In the genomic region with DNA sequence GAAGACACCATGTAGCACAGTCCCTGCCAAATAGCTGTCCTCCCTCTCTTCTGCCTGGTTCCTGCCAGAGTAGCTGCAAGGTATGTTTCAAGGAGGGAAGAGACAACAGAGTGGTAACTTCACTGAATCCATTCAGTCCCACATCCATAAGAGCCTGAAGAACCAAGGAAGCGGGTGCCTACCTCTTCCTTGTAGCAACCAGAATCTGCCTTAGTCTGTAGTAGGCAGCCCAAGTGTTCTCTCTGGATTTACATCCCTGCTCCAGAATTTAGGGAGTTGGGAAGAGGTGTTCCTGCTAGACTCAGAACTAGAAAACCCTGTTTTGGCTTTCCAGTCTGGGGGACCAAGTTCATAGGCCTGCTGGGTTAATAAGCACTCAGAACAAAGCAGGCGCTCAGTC, we compare ENCODE assay signal across 24 mouse cellular contexts. TPM values are rescaled to one million over a fixed set of nuclear protein-coding genes. Genes with fewer than 3 reads are reported as not detected.
DNase-seq lines count a peak whose midpoint lies in the region; ATAC-seq and TF ChIP-seq lines count a peak whose summit lies in the region.
"Had no signal": no experiment of that assay in that cellular context is flagged by ENCODE, and none has a peak within 500 bp of the region (broad histone marks: within the 10 kb centered on the region; RNA-seq: fewer than 3 reads in every experiment).

No protein-coding gene starts in this region.

- DNase-seq in gastrocnemius, postnatal 10 days: peak; percentile 3
- no peak for DNase-seq in gastrocnemius, postnatal 36 days
- DNase-seq in kidney, adult 2 months: peak; percentile 34
- DNase-seq in urinary bladder, postnatal 4 days (ENCODE audit: low spot score in 2 of 2): no peak
- DNase-seq: adrenal gland, postnatal 14 days; cerebellum, adult 11-12 months; heart, postnatal 14 days; layer of hippocampus, postnatal 36 days; liver; lung, adult 2 months; right cerebral cortex, postnatal 25 days; thymus, adult 18-20 months; thymus, postnatal 25 days had no signal

- no peak overlapping the region for H3K4me2 ChIP-seq in kidney, embryonic 15.5 days
- H3K4me2 ChIP-seq in neural tube, embryonic 13.5 days: no peak overlapping the region
- H3K4me2 ChIP-seq in neural tube, embryonic 15.5 days: no peak overlapping the region
- H3K4me2 ChIP-seq: forebrain, embryonic 13.5 days; midbrain, embryonic 15.5 days; stomach, embryonic 15.5 days had no signal

- no peak overlapping the region for H3K9ac ChIP-seq in kidney, embryonic 15.5 days
- H3K9ac ChIP-seq in neural tube, embryonic 13.5 days: no peak overlapping the region
- no peak overlapping the region for H3K9ac ChIP-seq in neural tube, embryonic 15.5 days (replicated peaks)
- H3K9ac ChIP-seq: forebrain, embryonic 13.5 days; liver, embryonic 14.5 days; midbrain, embryonic 15.5 days; stomach, embryonic 15.5 days had no signal

- ATAC-seq in kidney, embryonic 15.5 days (replicated peaks; ENCODE audit: low FRiP score): no peak
- no peak for ATAC-seq in neural tube, embryonic 13.5 days (ENCODE audit: low read depth)
- no peak for ATAC-seq in neural tube, embryonic 15.5 days (ENCODE audit: low FRiP score)
- ATAC-seq: CD4-positive, CD25-positive, alpha-beta regulatory T cell, adult 4 months; forebrain, embryonic 13.5 days; intestine, embryonic 16.5 days; midbrain, embryonic 15.5 days had no signal

- no peak overlapping the region for H3K4me3 ChIP-seq in kidney, adult 2 months (ENCODE audit: insufficient read depth, low read depth, low read length)
- no peak overlapping the region for H3K4me3 ChIP-seq in kidney, embryonic 15.5 days (replicated peaks)
- H3K4me3 ChIP-seq in neural tube, embryonic 13.5 days: no peak overlapping the region
- no peak overlapping the region for H3K4me3 ChIP-seq in neural tube, embryonic 15.5 days (replicated peaks)
- H3K4me3 ChIP-seq in cortical plate, adult 2 months (ENCODE audit: insufficient read depth, low read length): no peak overlapping the region
- H3K4me3 ChIP-seq: erythroblast, embryonic 14.5 days; forebrain, embryonic 13.5 days; midbrain, embryonic 15.5 days; stomach, embryonic 15.5 days had no signal

- H3K27ac ChIP-seq in kidney, adult 2 months (ENCODE audit: insufficient read depth, low read depth, low read length): peak overlapping the region; percentile 7; the same call in 1 of the 2 replicates
- H3K27ac ChIP-seq in kidney, embryonic 15.5 days: no peak overlapping the region
- H3K27ac ChIP-seq in neural tube, embryonic 13.5 days (replicated peaks): 0 out of 2 replicates have a peak overlapping the region, but pooled peaks have one; percentile 7
- H3K27ac ChIP-seq in neural tube, embryonic 15.5 days (replicated peaks): no peak overlapping the region; the same call in 1 of the 2 replicates
- peak overlapping the region; percentile 51; the same call in 1 of the 2 replicates for H3K27ac ChIP-seq in cortical plate, adult 2 months (ENCODE audit: insufficient read depth, low read length)
- H3K27ac ChIP-seq: forebrain, embryonic 13.5 days; liver, embryonic 14.5 days; midbrain, embryonic 15.5 days; stomach, embryonic 15.5 days had no signal

- H3K9me3 ChIP-seq in kidney, embryonic 15.5 days (replicated peaks): no peaks in the 10 kb centered on the region
- H3K9me3 ChIP-seq in neural tube, embryonic 13.5 days: no peaks in the 10 kb centered on the region
- no peaks in the 10 kb centered on the region for H3K9me3 ChIP-seq in neural tube, embryonic 15.5 days (replicated peaks)
- H3K9me3 ChIP-seq: forebrain, embryonic 13.5 days; midbrain, embryonic 15.5 days; stomach, embryonic 15.5 days had no signal

- TF ChIP-seq CTCF in kidney, adult 2 months (conservative IDR thresholded peaks at IDR 0.05; ENCODE audit: insufficient read depth, insufficient read length, low read depth, low read length): no peak
- TF ChIP-seq CTCF in cortical plate, adult 2 months (IDR thresholded peaks at IDR 0.05; ENCODE audit: extremely low read depth, insufficient read depth, low read length): no peak

- H3K4me1 ChIP-seq in kidney, adult 2 months (ENCODE audit: control insufficient read depth, insufficient read depth, low read length): peaks cover 20% of the 10 kb centered on the region; the same call in 1 of the 2 replicates
- H3K4me1 ChIP-seq in kidney, embryonic 15.5 days: no peaks in the 10 kb centered on the region
- no peaks in the 10 kb centered on the region; the same call in 1 of the 2 replicates for H3K4me1 ChIP-seq in neural tube, embryonic 13.5 days (replicated peaks)
- 0 out of 2 replicates have a peak, but pooled peaks cover 11% of the 10 kb centered on the region for H3K4me1 ChIP-seq in neural tube, embryonic 15.5 days
- H3K4me1 ChIP-seq in cortical plate, adult 2 months (ENCODE audit: control insufficient read depth, insufficient read depth, low read length): peaks cover 10% of the 10 kb centered on the region
- H3K4me1 ChIP-seq: forebrain, embryonic 13.5 days; midbrain, embryonic 15.5 days; stomach, embryonic 15.5 days had no signal

- intact Hi-C loops in gastrocnemius, postnatal 36 days (cut with DNase I): no loop called here

- no peaks in the 10 kb centered on the region for H3K36me3 ChIP-seq in kidney, adult 2 months (ENCODE audit: control insufficient read depth, insufficient read depth, low read length)
- H3K36me3 ChIP-seq in kidney, embryonic 15.5 days: peaks cover 72% of the 10 kb centered on the region
- peaks cover 62% of the 10 kb centered on the region for H3K36me3 ChIP-seq in neural tube, embryonic 13.5 days
- H3K36me3 ChIP-seq in neural tube, embryonic 15.5 days: peaks cover 22% of the 10 kb centered on the region

- TF ChIP-seq POLR2A in kidney, adult 2 months (IDR thresholded peaks at IDR 0.05; ENCODE audit: low read depth, low read length): no peak
- no peak for TF ChIP-seq POLR2A in cortical plate, adult 2 months (IDR thresholded peaks at IDR 0.05; ENCODE audit: extremely low read depth, insufficient read depth, low read length)

- WGBS in kidney, adult 2 months: 92% methylated on average over 2 of the region's 2 CpGs
- 96% methylated on average over 2 of the region's 2 CpGs for WGBS in kidney, embryonic 15.5 days
- 97% methylated on average over 2 of the region's 2 CpGs for WGBS in neural tube, embryonic 13.5 days
- WGBS in neural tube, embryonic 15.5 days: 91% methylated on average over 2 of the region's 2 CpGs

- H3K27me3 ChIP-seq in kidney, adult 2 months (replicated peaks; ENCODE audit: control insufficient read depth, insufficient read depth, low read length): no peaks in the 10 kb centered on the region
- no peaks in the 10 kb centered on the region for H3K27me3 ChIP-seq in kidney, embryonic 15.5 days
- H3K27me3 ChIP-seq in neural tube, embryonic 13.5 days: no peaks in the 10 kb centered on the region
- H3K27me3 ChIP-seq in neural tube, embryonic 15.5 days (replicated peaks): no peaks in the 10 kb centered on the region
- H3K27me3 ChIP-seq: forebrain, embryonic 13.5 days; midbrain, embryonic 15.5 days; stomach, embryonic 15.5 days had no signal

RNA-seq across cellular contexts. Expression of a gene that starts 36.1 kb away (rescaled TPM):
- total RNA-seq in gastrocnemius, postnatal 10 days (2021): 10 to 100 TPM; 43.3 to 64.5 TPM
- 10 to 100 TPM; 16.8 to 20.5 TPM for total RNA-seq in gastrocnemius, postnatal 36 days (2021)
- 33.1 and 38.2 TPM in 2 replicates for polyA plus RNA-seq in kidney, adult 2 months (2012; rRNA removed)
- polyA plus RNA-seq in kidney, embryonic 15.5 days (2015; fragmentation: Nextera tagmentation; extraction: Ambion mirVana): 45.8 and 52.8 TPM in 2 replicates
- polyA plus RNA-seq in neural tube, embryonic 13.5 days (2015; fragmentation: Nextera tagmentation; extraction: Ambion mirVana): 67.5 and 68.0 TPM in 2 replicates
- polyA plus RNA-seq in neural tube, embryonic 15.5 days (2015; fragmentation: Nextera tagmentation; extraction: Ambion mirVana): 47.2 and 49.5 TPM in 2 replicates
- 78.5 and 94.8 TPM in 2 replicates for polyA plus RNA-seq in cortical plate, adult 2 months (2012; rRNA removed)

Comparison
In these comparisons a context has a peak if more than half of its experiments do, and no peak if none do; other contexts are left out.
1. DNase-seq: peak in gastrocnemius, postnatal 10 days (single experiment) and kidney, adult 2 months (single experiment); none in gastrocnemius, postnatal 36 days (0 of 2) and urinary bladder, postnatal 4 days (0 of 2).
2. H3K27ac ChIP-seq: peak in kidney, adult 2 months (single experiment), neural tube, embryonic 13.5 days (single experiment) and cortical plate, adult 2 months (single experiment); none in kidney, embryonic 15.5 days (single experiment) and neural tube, embryonic 15.5 days (single experiment).